Mouse (Mus musculus) brain, embryonic 14.5 days (tissue): Measurements from ENCODE around the gene Rel.

ENCODE experiments used
- CTCF ChIP-seq: fragments of 200-500 bp; IDR thresholded peaks from 2 replicates; pipeline ENCODE4 v1.5.1; 2012; ENCODE audit warnings: inconsistent platforms, mild to moderate bottlenecking, moderate library complexity, borderline replicate concordance; ENCODE audit not compliant: insufficient read depth, insufficient read length; ENCODE audit errors: extremely low read depth
- POLR2A ChIP-seq: fragments of 200-500 bp; IDR thresholded peaks from 2 replicates; pipeline ENCODE4 v1.6.1; 2012; ENCODE audit warnings: mild to moderate bottlenecking, inconsistent platforms, borderline replicate concordance; ENCODE audit not compliant: poor library complexity, insufficient read depth, insufficient read length, severe bottlenecking; ENCODE audit errors: extremely low read depth

GRCm38 (mm10) chr11:23767928-23768327 is 2.8 kb downstream of the Rel start:
- TF ChIP-seq CTCF: no peak
- TF ChIP-seq POLR2A: no peak
